Mouse (Mus musculus) brain, embryonic 14.5 days (tissue): Measurements from ENCODE around the gene Bcar3. TPM values are rescaled to one million over a fixed set of nuclear protein-coding genes. Genes with fewer than 3 reads are reported as not detected.

ENCODE experiments used
- DNase-seq: peaks from one replicate; pipeline ENCODE4 v3.0.0-alpha.2; 2011; ENCODE audit warnings: low read depth
- CTCF ChIP-seq: fragments of 200-500 bp; IDR thresholded peaks from 2 replicates; pipeline ENCODE4 v1.5.1; 2012; ENCODE audit warnings: inconsistent platforms, mild to moderate bottlenecking, moderate library complexity, borderline replicate concordance; ENCODE audit not compliant: insufficient read depth, insufficient read length; ENCODE audit errors: extremely low read depth
- POLR2A ChIP-seq: fragments of 200-500 bp; IDR thresholded peaks from 2 replicates; pipeline ENCODE4 v1.6.1; 2012; ENCODE audit warnings: mild to moderate bottlenecking, inconsistent platforms, borderline replicate concordance; ENCODE audit not compliant: poor library complexity, insufficient read depth, insufficient read length, severe bottlenecking; ENCODE audit errors: extremely low read depth
- polyA plus RNA-seq: library from polyadenylated mRNA; depleted of rRNA; stranded (reverse); fragments of >200 nt; gene quantifications from 2 replicates; pipeline ENCODE4 v1.2.3, GENCODE M21; 2012

The Bcar3 gene
- polyA plus RNA-seq, 1 experiment, result 7.7 TPM

DNA sequence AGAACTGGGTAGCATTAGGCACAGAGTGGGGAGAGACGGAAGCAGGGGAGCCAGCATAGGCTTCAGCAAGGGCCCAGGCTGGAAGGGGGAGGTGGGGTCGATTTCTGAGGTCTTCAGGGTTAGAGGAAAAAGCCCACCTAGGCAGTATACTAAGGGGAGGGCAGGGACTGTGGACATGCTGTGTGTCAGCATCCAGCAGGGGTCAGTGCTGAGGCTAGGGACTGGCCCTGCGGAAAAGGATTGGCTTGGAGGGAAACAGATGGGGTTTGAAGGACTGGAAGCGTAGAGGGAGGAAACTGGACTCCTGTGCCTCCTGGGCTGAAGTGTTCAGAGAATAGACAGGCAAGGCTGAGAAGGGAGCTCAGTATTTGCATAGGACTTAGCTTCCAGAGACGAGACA, 215.1 kb downstream of the Bcar3 start:
- TF ChIP-seq POLR2A, result no peak
- peak; percentile 87 for TF ChIP-seq CTCF
- peak; percentile 70 for DNase-seq

DNA sequence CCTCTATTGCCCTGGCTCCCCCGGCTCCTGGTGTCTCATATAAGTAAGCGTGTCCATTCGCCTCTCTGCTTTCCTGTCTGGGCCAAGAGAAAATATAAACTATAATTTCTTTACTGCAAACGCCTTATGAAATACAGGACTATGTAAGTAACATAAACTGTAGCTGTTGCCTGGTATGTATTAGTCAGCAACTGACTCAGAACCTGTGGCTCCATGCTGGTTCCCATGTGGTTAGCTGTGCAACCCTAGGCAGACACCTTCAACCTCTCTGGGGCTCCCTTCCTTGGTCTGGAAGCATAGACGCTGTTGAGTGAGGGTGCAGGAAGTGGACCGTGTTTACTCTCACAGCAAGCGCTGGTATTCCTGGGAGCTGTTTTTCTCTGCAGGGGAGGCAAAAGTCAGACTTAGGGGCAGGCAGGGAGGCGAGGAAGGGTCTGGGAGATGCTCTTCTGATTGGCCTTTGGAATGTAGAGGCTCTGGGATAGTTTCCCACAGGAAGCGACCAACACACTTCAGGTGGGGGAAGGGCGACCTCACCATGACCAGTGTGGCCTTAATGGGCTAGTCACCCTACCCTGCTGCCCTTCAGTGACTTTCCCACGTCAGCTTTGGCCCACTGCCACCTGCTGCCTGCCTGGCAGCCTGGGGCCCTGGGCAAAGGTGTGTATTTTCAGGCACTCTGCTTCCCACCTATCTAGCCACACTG, 215.8 kb downstream of the Bcar3 start:
- TF ChIP-seq CTCF (no peak), POLR2A (no peak)
- DNase-seq, result no peak

- no peak for TF ChIP-seq POLR2A
- no peak for TF ChIP-seq CTCF
These were observed 216.4 kb downstream of the Bcar3 start for GRCm38 (mm10) chr3:122510240-122510750.

GRCm38 (mm10) chr3:122510932-122511331, 217.0 kb downstream of the Bcar3 start:
- TF ChIP-seq CTCF (no peak), POLR2A (no peak)
- no peak for DNase-seq

More at GRCm38 (mm10) chr3:122510240-122510750, 216.4 kb downstream of the Bcar3 start:
- DNase-seq, result no peak

DNA sequence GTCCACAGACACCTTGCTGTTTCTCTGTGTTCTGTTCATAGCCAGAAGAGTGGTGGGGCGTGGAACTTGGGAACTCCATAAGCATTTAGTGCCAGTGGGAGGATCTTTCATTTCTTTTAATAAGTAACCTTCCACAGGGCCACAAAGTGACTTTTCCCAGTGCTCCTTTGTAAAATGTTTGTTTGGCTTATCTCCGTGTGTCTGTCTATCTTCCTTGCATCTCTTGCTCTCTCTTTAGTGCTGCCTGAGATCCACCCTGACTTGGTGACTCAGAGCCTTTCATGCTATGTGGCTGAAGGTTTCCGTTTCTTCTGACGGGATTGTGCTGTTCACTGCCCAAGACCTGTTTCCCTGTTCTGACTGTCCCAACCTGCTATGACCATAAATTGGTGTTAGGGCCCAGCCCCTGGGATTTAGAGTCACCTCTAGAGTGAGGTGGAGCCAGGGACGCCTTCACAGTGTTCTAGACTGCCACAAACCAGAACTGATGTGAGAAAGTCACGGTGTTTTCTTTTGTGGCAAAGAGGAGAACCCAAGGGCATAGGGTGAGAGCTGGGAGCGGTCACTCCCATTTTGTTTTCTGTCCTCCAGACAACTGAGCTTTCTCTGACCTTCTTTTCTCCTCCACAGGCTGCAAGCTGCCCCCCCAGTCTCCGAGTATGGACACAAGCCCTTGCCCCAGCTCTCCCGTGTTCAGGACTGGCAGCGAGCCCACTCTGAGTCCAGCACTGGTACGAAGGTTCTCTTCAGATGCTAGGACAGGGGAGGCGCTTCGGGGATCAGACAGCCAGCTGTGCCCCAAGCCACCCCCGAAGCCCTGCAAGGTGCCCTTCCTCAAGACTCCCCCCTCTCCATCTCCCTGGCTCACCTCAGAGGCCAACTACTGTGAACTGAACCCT, 218.0 kb downstream of the Bcar3 start:
- DNase-seq, result no peak

GRCm38 (mm10) chr3:122512725-122513375, 218.9 kb downstream of the Bcar3 start:
- no peak for DNase-seq
- no peak for TF ChIP-seq POLR2A

More for the DNA sequence above, 218.0 kb downstream of the Bcar3 start:
- TF ChIP-seq CTCF (no peak), POLR2A (no peak)

GRCm38 (mm10) chr3:122515568-122516326, 221.8 kb downstream of the Bcar3 start:
- no peak for DNase-seq
- TF ChIP-seq CTCF (no peak), POLR2A (no peak)

DNA sequence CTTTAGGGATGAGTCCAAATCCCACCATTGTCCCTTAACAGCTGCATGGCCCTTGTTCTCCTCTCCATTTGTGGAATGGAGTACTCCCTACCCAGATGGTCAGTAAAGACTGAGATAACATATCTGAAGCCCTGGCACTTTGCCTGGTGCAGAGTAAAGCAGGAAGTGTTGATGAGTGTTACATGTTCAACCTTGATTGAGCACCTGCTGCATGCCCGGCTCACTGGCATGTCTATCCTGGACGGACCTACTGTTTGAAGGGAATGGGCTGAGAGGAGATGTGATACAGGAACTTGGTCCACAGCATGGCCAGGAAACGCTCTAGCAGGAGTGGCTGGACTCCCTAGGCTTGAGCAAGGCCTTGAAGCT, 222.4 kb downstream of the Bcar3 start:
- no peak for DNase-seq
- TF ChIP-seq POLR2A, result no peak

GRCm38 (mm10) chr3:122517726-122518125, 223.8 kb downstream of the Bcar3 start:
- peak; percentile 25 for DNase-seq

DNA sequence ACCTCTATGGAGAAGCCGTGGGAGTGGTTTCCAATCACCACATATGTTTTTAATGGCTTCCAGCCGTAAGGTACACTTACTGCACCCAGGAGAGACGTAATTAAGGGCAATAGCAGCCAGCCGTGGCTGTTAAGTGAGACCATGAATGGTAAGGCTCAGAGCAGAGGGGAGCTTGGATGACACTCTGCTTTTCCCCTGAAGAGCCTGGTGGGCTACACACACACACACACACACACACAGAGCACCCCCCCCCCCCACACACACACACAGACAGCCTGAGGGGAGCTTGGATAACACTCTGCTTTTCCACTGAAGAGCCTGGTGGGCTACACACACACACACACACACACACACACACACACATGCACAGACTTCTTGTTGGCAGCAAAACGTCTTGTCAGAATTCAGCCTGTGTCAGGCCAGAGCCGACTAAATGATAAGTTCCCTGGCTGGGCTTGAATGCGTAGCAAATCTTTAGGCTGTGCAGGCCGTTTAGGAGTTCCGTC, 224.3 kb downstream of the Bcar3 start:
- DNase-seq, result peak; percentile 82
- TF ChIP-seq POLR2A (no peak), CTCF (no peak)

More at GRCm38 (mm10) chr3:122517726-122518125, 223.8 kb downstream of the Bcar3 start:
- no peak for TF ChIP-seq CTCF
- no peak for TF ChIP-seq POLR2A

DNA sequence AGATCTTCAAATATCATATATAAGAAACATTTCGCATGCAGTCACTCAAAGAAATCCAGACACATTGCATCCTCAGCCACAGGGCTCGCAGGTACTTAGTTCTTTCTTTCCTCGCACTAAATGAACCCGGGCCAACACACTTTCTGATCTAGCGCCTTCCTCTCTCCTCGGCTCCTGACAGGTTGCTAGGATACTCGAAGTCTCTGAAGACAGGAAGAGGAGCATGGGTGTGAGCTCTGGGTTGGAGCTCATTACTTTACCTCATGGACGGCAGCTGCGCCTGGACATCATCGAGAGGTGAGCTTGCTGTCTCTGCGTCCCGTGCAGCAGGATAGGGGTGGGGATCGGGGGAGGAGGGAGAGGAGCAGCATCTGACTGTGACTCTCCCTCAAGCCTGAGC, 225.1 kb downstream of the Bcar3 start:
- TF ChIP-seq POLR2A, result no peak
- peak; percentile 66 for DNase-seq

- TF ChIP-seq CTCF (no peak), POLR2A (no peak)
- DNase-seq, result no peak
These were observed 226.4 kb downstream of the Bcar3 start for GRCm38 (mm10) chr3:122520365-122520764.
